ENCODE assay signal across 8 mouse cellular contexts in the genomic region with DNA sequence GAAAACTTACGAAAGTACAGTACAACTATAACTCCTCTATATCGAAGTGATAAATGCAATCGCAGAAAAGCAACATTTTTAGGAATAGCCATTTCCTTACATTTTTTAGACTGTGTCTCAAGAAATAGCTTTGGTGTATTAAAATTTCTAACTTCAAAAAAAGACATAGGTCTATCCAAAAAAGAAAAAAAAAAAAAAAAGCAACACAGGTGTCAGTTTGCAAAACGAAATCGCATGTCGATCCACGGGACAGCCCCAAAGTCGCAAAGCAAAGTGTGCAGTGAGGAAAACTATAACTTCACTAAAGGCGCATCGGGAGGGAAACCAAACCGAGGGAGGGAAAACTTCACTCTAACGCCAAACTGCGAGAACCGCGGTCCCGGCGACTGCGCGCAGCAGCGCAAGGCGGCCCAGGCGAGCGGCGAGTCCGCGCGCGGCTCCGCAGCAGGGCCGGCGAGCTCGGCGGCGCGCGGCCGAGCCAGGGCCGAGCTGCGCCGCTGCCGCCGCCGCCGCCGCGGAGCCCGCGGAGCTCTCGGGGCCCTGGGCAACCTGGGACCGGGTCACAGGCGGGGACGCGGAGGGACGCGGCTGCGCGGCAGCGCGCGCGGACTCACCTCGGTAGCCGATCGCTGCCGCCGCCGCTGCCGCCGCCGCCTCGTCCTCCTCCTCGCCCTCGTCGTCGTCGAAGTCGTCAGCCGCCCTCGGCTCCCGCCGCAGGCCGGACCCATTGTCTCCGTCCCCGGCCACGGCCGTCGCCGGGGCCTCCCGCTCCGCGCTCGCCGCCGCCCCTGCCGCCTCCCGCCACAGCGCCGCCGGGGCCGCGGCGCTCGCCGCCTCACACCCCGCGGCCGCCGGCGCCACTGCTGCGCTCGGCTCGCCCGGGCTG. TPM values are rescaled to one million over a fixed set of nuclear protein-coding genes. Genes with fewer than 3 reads are reported as not detected.
DNase-seq lines count a peak whose midpoint lies in the region; ATAC-seq and TF ChIP-seq lines count a peak whose summit lies in the region.

No protein-coding gene starts in this region.

- no peaks in the 10 kb centered on the region for H3K9me3 ChIP-seq in G1E (replicated peaks)
- H3K9me3 ChIP-seq in forebrain, embryonic 13.5 days (replicated peaks) = no peaks in the 10 kb centered on the region
- 0 out of 2 replicates have a peak, but pooled peaks cover 2% of the 10 kb centered on the region for H3K9me3 ChIP-seq in lung, embryonic 16.5 days (ENCODE audit: control insufficient read depth, low read length)

- DNase-seq in G1E (ENCODE audit: low spot score) = peak; percentile 46
- DNase-seq in cerebellum, adult 11 months = peak; percentile 51
- peak; percentile 71 to 76 for DNase-seq in heart, postnatal 14 days
- DNase-seq in layer of hippocampus, adult 18-20 months (ENCODE audit: low spot score in 2 of 2) = peak; percentile 19 to 45
- DNase-seq in ovary, postnatal 10 days (ENCODE audit: low spot score) = peak; percentile 24
- peak; percentile 70 for DNase-seq in thymus, postnatal 14 days

- H3K4me2 ChIP-seq in forebrain, embryonic 13.5 days = peak overlapping the region; percentile 69
- H3K4me2 ChIP-seq in lung, embryonic 16.5 days (ENCODE audit: low read depth, low read length) = peak overlapping the region; percentile 92

- H3K27ac ChIP-seq in forebrain, embryonic 13.5 days = peak overlapping the region; percentile 90
- peak overlapping the region; percentile 95 for H3K27ac ChIP-seq in lung, embryonic 16.5 days (ENCODE audit: low read length)

- no peak for ATAC-seq in G1E (ENCODE audit: extremely low read depth, insufficient number of reproducible peaks, low FRiP score, poor library complexity, severe bottlenecking)
- peak; percentile 84 for ATAC-seq in forebrain, embryonic 13.5 days
- ATAC-seq in lung, embryonic 16.5 days (ENCODE audit: low read depth) = peak; percentile 79

- no peaks in the 10 kb centered on the region for H3K27me3 ChIP-seq in G1E (ENCODE audit: insufficient read depth, low read length)
- no peaks in the 10 kb centered on the region for H3K27me3 ChIP-seq in forebrain, embryonic 13.5 days
- H3K27me3 ChIP-seq in lung, embryonic 16.5 days (ENCODE audit: control insufficient read depth, insufficient read depth, low read depth, low read length) = no peaks in the 10 kb centered on the region

- WGBS in forebrain, embryonic 13.5 days = 2% methylated on average over 59 of the region's 113 CpGs
- under 1% methylated on average over 35 of the region's 113 CpGs for WGBS in lung, embryonic 16.5 days

- intact Hi-C loops in heart, postnatal 14 days (cut with DNase I) = loop anchor here (5.0 kb wide), 1 partner anchor 39 kb away; no protein-coding TSS in a partner anchor

- H3K4me3 ChIP-seq in G1E (ENCODE audit: low read depth, low read length) = peak overlapping the region; percentile 75
- peak overlapping the region; percentile 79 for H3K4me3 ChIP-seq in forebrain, embryonic 13.5 days
- H3K4me3 ChIP-seq in lung, embryonic 16.5 days (ENCODE audit: low read length) = peak overlapping the region; percentile 79

- peak overlapping the region; percentile 95 for H3K9ac ChIP-seq in forebrain, embryonic 13.5 days
- H3K9ac ChIP-seq in lung, embryonic 16.5 days (ENCODE audit: low read length) = peak overlapping the region; percentile 94

- no peak for TF ChIP-seq CTCF in G1E (IDR thresholded peaks at IDR 0.05; ENCODE audit: low read depth, low read length)

- peaks cover 8% of the 10 kb centered on the region for H3K4me1 ChIP-seq in G1E (ENCODE audit: insufficient read depth, low read depth, low read length)
- peaks cover 23% of the 10 kb centered on the region for H3K4me1 ChIP-seq in forebrain, embryonic 13.5 days
- peaks cover 17% of the 10 kb centered on the region for H3K4me1 ChIP-seq in lung, embryonic 16.5 days (replicated peaks; ENCODE audit: control insufficient read depth, insufficient read depth, low read length)

- peaks cover 27% of the 10 kb centered on the region for H3K36me3 ChIP-seq in G1E (replicated peaks)
- H3K36me3 ChIP-seq in forebrain, embryonic 13.5 days (ENCODE audit: poor library complexity, severe bottlenecking) = peaks cover 14% of the 10 kb centered on the region
- peaks cover 9% of the 10 kb centered on the region; the same call in 1 of the 2 replicates for H3K36me3 ChIP-seq in lung, embryonic 16.5 days (ENCODE audit: control insufficient read depth, insufficient read depth, low read length)

RNA-seq across cellular contexts. Expression of gene Sirt1, which starts 43.3 kb away (rescaled TPM):
- 27.5 and 36.9 TPM in 2 replicates for total RNA-seq in G1E (2014; fragmentation: Nextera tagmentation)
- total RNA-seq in G1E (2017) = 35.6 and 38.5 TPM in 2 replicates
- 1.7 and 1.8 TPM in 2 replicates for polyA plus RNA-seq in G1E (2012)
- 5.0 and 5.3 TPM in 2 replicates for polyA plus RNA-seq in forebrain, embryonic 13.5 days (2015; fragmentation: Nextera tagmentation; extraction: Ambion mirVana)
- total RNA-seq in heart, postnatal 14 days (2021) = 10 to 100 TPM; 12.9 to 13.9 TPM
- total RNA-seq in layer of hippocampus, adult 18-20 months (2021) = 10 to 100 TPM; 12.7 to 15.3 TPM
- 3.7 and 4.8 TPM in 2 replicates for polyA plus RNA-seq in lung, embryonic 16.5 days (2015; fragmentation: Nextera tagmentation; extraction: Ambion mirVana)

RNA-seq across cellular contexts. Expression of gene Dnajc12, which starts 44.0 kb away (rescaled TPM):
- total RNA-seq in G1E (2014; fragmentation: Nextera tagmentation) = 1.2 and 8.5 TPM in 2 replicates
- total RNA-seq in G1E (2017) = 1.7 and 1.9 TPM in 2 replicates
- polyA plus RNA-seq in G1E (2012) = 0.20 and 0.43 TPM in 2 replicates
- 8.3 and 9.1 TPM in 2 replicates for polyA plus RNA-seq in forebrain, embryonic 13.5 days (2015; fragmentation: Nextera tagmentation; extraction: Ambion mirVana)
- total RNA-seq in heart, postnatal 14 days (2021) = 1 to 10 TPM; 7.6 to 8.1 TPM
- 10 to 100 TPM; 20.8 to 23.4 TPM for total RNA-seq in layer of hippocampus, adult 18-20 months (2021)
- 11.8 and 12.5 TPM in 2 replicates for polyA plus RNA-seq in lung, embryonic 16.5 days (2015; fragmentation: Nextera tagmentation; extraction: Ambion mirVana)
